ENCODE assay signal across 16 mouse cellular contexts in genomic region chr16:70643630-70644264, GRCm38 (mm10).
DNase-seq lines count a peak whose midpoint lies in the region; ATAC-seq lines count a peak whose summit lies in the region.
"Had no signal": no experiment of that assay in that cellular context is flagged by ENCODE, and none has a peak within 500 bp of the region (broad histone marks: within the 10 kb centered on the region; RNA-seq: fewer than 3 reads in every experiment).

No protein-coding gene starts in this region.

- no peaks in the 10 kb centered on the region for H3K36me3 ChIP-seq in lung, embryonic 16.5 days (ENCODE audit: control insufficient read depth, insufficient read depth, low read length)
- no peaks in the 10 kb centered on the region for H3K36me3 ChIP-seq in midbrain, embryonic 16.5 days (ENCODE audit: control insufficient read depth, insufficient read depth, low read length)
- H3K36me3 ChIP-seq: embryonic facial prominence, embryonic 13.5 days; G1E; liver, embryonic 12.5 days had no signal

- no peak overlapping the region for H3K9ac ChIP-seq in lung, embryonic 16.5 days (ENCODE audit: low read length)
- peak overlapping the region; percentile 41; the same call in 1 of the 2 replicates for H3K9ac ChIP-seq in midbrain, embryonic 16.5 days (ENCODE audit: low read depth, low read length)
- H3K9ac ChIP-seq: embryonic facial prominence, embryonic 13.5 days; liver, embryonic 12.5 days had no signal

- no peak overlapping the region for H3K27ac ChIP-seq in lung, embryonic 16.5 days (ENCODE audit: low read length)
- peak overlapping the region; percentile 75 for H3K27ac ChIP-seq in midbrain, embryonic 16.5 days (ENCODE audit: low read length)
- H3K27ac ChIP-seq: embryonic facial prominence, embryonic 13.5 days; layer of hippocampus, adult 2 months; liver, embryonic 12.5 days had no signal

- DNase-seq in frontal cortex, adult 2 months (ENCODE audit: extremely low spot score in 1 of 2, low spot score in 1 of 2) = peak; percentile 14 to 30
- DNase-seq in frontal cortex, postnatal 10 days (ENCODE audit: low spot score in 2 of 2) = no peak
- no peak for DNase-seq in lung, postnatal 36 days
- peak; percentile 18 for DNase-seq in brain, embryonic 18.5 days (ENCODE audit: low read depth, low spot score)
- DNase-seq in yolk sac, embryonic 10.5 days (ENCODE audit: low spot score) = no peak
- DNase-seq in kidney, postnatal 25 days = no peak
- DNase-seq: adrenal gland, adult 8-10 months; cerebellum, postnatal 25 days; kidney, adult 9 months had no signal

- no peaks in the 10 kb centered on the region for H3K9me3 ChIP-seq in lung, embryonic 16.5 days (ENCODE audit: control insufficient read depth, low read length)
- no peaks in the 10 kb centered on the region for H3K9me3 ChIP-seq in midbrain, embryonic 16.5 days (replicated peaks; ENCODE audit: control insufficient read depth, low read length, poor library complexity, severe bottlenecking)
- H3K9me3 ChIP-seq: embryonic facial prominence, embryonic 13.5 days; G1E; liver, embryonic 12.5 days had no signal

- no peak overlapping the region for H3K4me2 ChIP-seq in lung, embryonic 16.5 days (ENCODE audit: low read depth, low read length)
- peak overlapping the region; percentile 21 for H3K4me2 ChIP-seq in midbrain, embryonic 16.5 days (ENCODE audit: low read length)
- H3K4me2 ChIP-seq: embryonic facial prominence, embryonic 13.5 days; liver, embryonic 12.5 days had no signal

- no peaks in the 10 kb centered on the region for H3K4me1 ChIP-seq in lung, embryonic 16.5 days (replicated peaks; ENCODE audit: control insufficient read depth, insufficient read depth, low read length)
- H3K4me1 ChIP-seq in midbrain, embryonic 16.5 days (ENCODE audit: control insufficient read depth, insufficient read depth, low read length) = peaks cover 7% of the 10 kb centered on the region; the same call in 1 of the 2 replicates
- H3K4me1 ChIP-seq: embryonic facial prominence, embryonic 13.5 days; liver, embryonic 12.5 days had no signal

- no peak overlapping the region for H3K4me3 ChIP-seq in lung, embryonic 16.5 days (ENCODE audit: low read length)
- no peak overlapping the region for H3K4me3 ChIP-seq in midbrain, embryonic 16.5 days (ENCODE audit: low read depth, low read length)
- H3K4me3 ChIP-seq: embryonic facial prominence, embryonic 13.5 days; layer of hippocampus, adult 2 months; liver, embryonic 12.5 days had no signal

- no peaks in the 10 kb centered on the region for H3K27me3 ChIP-seq in lung, embryonic 16.5 days (ENCODE audit: control insufficient read depth, insufficient read depth, low read depth, low read length)
- no peaks in the 10 kb centered on the region for H3K27me3 ChIP-seq in midbrain, embryonic 16.5 days (ENCODE audit: control insufficient read depth, insufficient read depth, low read depth, low read length)
- H3K27me3 ChIP-seq: embryonic facial prominence, embryonic 13.5 days; liver, embryonic 12.5 days had no signal

- 52% methylated on average over 9 of the region's 9 CpGs for WGBS in lung, embryonic 16.5 days
- WGBS in midbrain, embryonic 16.5 days = 50% methylated on average over 9 of the region's 9 CpGs

- peak; percentile 54 for ATAC-seq in lung, embryonic 16.5 days (ENCODE audit: low read depth)
- peak; percentile 69; the same call in 1 of the 2 replicates for ATAC-seq in midbrain, embryonic 16.5 days
- ATAC-seq: forebrain, embryonic 16.5 days; liver, embryonic 12.5 days had no signal

Comparison
In these comparisons a context has a peak if more than half of its experiments do, and no peak if none do; other contexts are left out.
1. DNase-seq: peak in frontal cortex, adult 2 months (2 of 2) and brain, embryonic 18.5 days (single experiment); none in frontal cortex, postnatal 10 days (0 of 2), lung, postnatal 36 days (single experiment), yolk sac, embryonic 10.5 days (single experiment) and kidney, postnatal 25 days (0 of 2).